11 mouse cellular contexts compared by ENCODE assay signal in genomic region chr13:48663211-48663987, GRCm38 (mm10). TPM values are rescaled to one million over a fixed set of nuclear protein-coding genes. Genes with fewer than 3 reads are reported as not detected.
DNase-seq lines count a peak whose midpoint lies in the region; ATAC-seq and TF ChIP-seq lines count a peak whose summit lies in the region.
"Had no signal": no experiment of that assay in that cellular context is flagged by ENCODE, and none has a peak within 500 bp of the region (broad histone marks: within the 10 kb centered on the region; RNA-seq: fewer than 3 reads in every experiment).

No protein-coding gene starts in this region.

- intact Hi-C loops in heart, postnatal 14 days (cut with DNase I) = no loop called here

- peak overlapping the region; percentile 56 for H3K4me3 ChIP-seq in heart, embryonic 13.5 days
- H3K4me3 ChIP-seq in ES-E14 (ENCODE audit: insufficient read depth in 1 of 2, low read depth in 1 of 2, low read length in 2 of 2, poor library complexity in 1 of 2, severe bottlenecking in 1 of 2) = peak overlapping the region; percentile 20 to 60; a peak in 3 of 4 replicates
- H3K4me3 ChIP-seq in forebrain, postnatal 0 days (ENCODE audit: low read depth, low read length) = peak overlapping the region; percentile 30
- H3K4me3 ChIP-seq in liver, postnatal 0 days (ENCODE audit: low read depth, low read length) = peak overlapping the region; percentile 15; the same call in 1 of the 2 replicates

- H3K4me2 ChIP-seq in heart, embryonic 13.5 days = peak overlapping the region; percentile 83
- peak overlapping the region; percentile 53 for H3K4me2 ChIP-seq in forebrain, postnatal 0 days (ENCODE audit: low read depth)
- H3K4me2 ChIP-seq in liver, postnatal 0 days (ENCODE audit: low read depth, low read length) = peak overlapping the region; percentile 45

- no peak overlapping the region for H3K27ac ChIP-seq in heart, embryonic 13.5 days (replicated peaks)
- H3K27ac ChIP-seq in ES-E14 (ENCODE audit: insufficient read depth, low read depth, low read length, poor library complexity, severe bottlenecking) = no peak overlapping the region
- no peak overlapping the region for H3K27ac ChIP-seq in forebrain, postnatal 0 days (ENCODE audit: low read depth, low read length)
- H3K27ac ChIP-seq in liver, postnatal 0 days (ENCODE audit: low read depth) = no peak overlapping the region

- TF ChIP-seq CTCF in forebrain, postnatal 0 days (IDR thresholded peaks at IDR 0.05; ENCODE audit: low read depth) = no peak
- no peak for TF ChIP-seq CTCF in liver, postnatal 0 days (IDR thresholded peaks at IDR 0.05; ENCODE audit: low read depth)

- in situ Hi-C loops in ES-E14 (cut with MboI; ENCODE audit: low sequenced_read_pairs in 2 of 2, unreplicated experiment in 2 of 2) = loop anchor here in 1 of 2 experiments (25.0 kb wide), 2 partner anchors 349 to 499 kb away; no protein-coding TSS in a partner anchor

- peak overlapping the region; percentile 73 for H3K9ac ChIP-seq in heart, embryonic 13.5 days
- H3K9ac ChIP-seq in ES-E14 (ENCODE audit: insufficient read depth, low read depth, low read length, poor library complexity, severe bottlenecking) = no peak overlapping the region
- H3K9ac ChIP-seq in forebrain, postnatal 0 days = no peak overlapping the region
- no peak overlapping the region for H3K9ac ChIP-seq in liver, postnatal 0 days (replicated peaks)

- no peaks in the 10 kb centered on the region for H3K9me3 ChIP-seq in heart, embryonic 13.5 days
- no peaks in the 10 kb centered on the region for H3K9me3 ChIP-seq in ES-E14 (ENCODE audit: control insufficient read depth, insufficient read depth, low read depth, low read length)
- H3K9me3 ChIP-seq in forebrain, postnatal 0 days (ENCODE audit: low read length) = no peaks in the 10 kb centered on the region
- no peaks in the 10 kb centered on the region for H3K9me3 ChIP-seq in liver, postnatal 0 days (ENCODE audit: low read length)

- no peaks in the 10 kb centered on the region for H3K36me3 ChIP-seq in heart, embryonic 13.5 days
- H3K36me3 ChIP-seq in ES-E14 (ENCODE audit: control insufficient read depth, insufficient read depth, low read length, poor library complexity, severe bottlenecking) = no peaks in the 10 kb centered on the region
- H3K36me3 ChIP-seq in forebrain, postnatal 0 days (ENCODE audit: insufficient read depth) = no peaks in the 10 kb centered on the region
- H3K36me3 ChIP-seq in liver, postnatal 0 days (replicated peaks; ENCODE audit: insufficient read depth, low read length) = no peaks in the 10 kb centered on the region

- TF ChIP-seq EP300 in liver, postnatal 0 days (IDR thresholded peaks at IDR 0.05; ENCODE audit: low read depth) = no peak

- peaks cover 42% of the 10 kb centered on the region for H3K4me1 ChIP-seq in heart, embryonic 13.5 days
- peaks cover 0 to 4% of the 10 kb centered on the region in 2 experiments; a peak in 1 of 4 replicates for H3K4me1 ChIP-seq in ES-E14 (ENCODE audit: control insufficient read depth in 2 of 2, insufficient read depth in 2 of 2, low read length in 2 of 2, poor library complexity in 1 of 2)
- no peaks in the 10 kb centered on the region for H3K4me1 ChIP-seq in forebrain, postnatal 0 days (ENCODE audit: insufficient read depth)
- H3K4me1 ChIP-seq in liver, postnatal 0 days (ENCODE audit: insufficient read depth) = peaks cover 4% of the 10 kb centered on the region

- WGBS in heart, embryonic 13.5 days = 5% methylated on average over 53 of the region's 54 CpGs
- 8% methylated on average over 54 of the region's 54 CpGs for WGBS in forebrain, postnatal 0 days
- WGBS in liver, postnatal 0 days (ENCODE audit: insufficient replicate concordance) = 4% methylated on average over 50 of the region's 54 CpGs

- peaks cover 100% of the 10 kb centered on the region for H3K27me3 ChIP-seq in heart, embryonic 13.5 days (replicated peaks)
- H3K27me3 ChIP-seq in forebrain, postnatal 0 days (ENCODE audit: insufficient read depth, low read length) = peaks cover 76% of the 10 kb centered on the region
- peaks cover 98% of the 10 kb centered on the region for H3K27me3 ChIP-seq in liver, postnatal 0 days (ENCODE audit: insufficient read depth, low read length)

- no peak for DNase-seq in heart, postnatal 14 days
- DNase-seq in ES-E14 (ENCODE audit: low read depth, low spot score) = no peak
- peak; percentile 34 for DNase-seq in forebrain, postnatal 0 days
- DNase-seq in liver, postnatal 0 days = no peak
- DNase-seq in layer of hippocampus, postnatal 25 days (ENCODE audit: extremely low spot score in 1 of 2, low spot score in 1 of 2) = no peak
- DNase-seq in spleen, postnatal 10 days (ENCODE audit: low spot score in 2 of 2) = no peak

- ATAC-seq in heart, embryonic 13.5 days (ENCODE audit: extremely low read depth, insufficient number of reproducible peaks, low FRiP score, low TSS enrichment) = no peak
- no peak for ATAC-seq in forebrain, postnatal 0 days
- ATAC-seq in liver, postnatal 0 days = no peak
- ATAC-seq in megakaryocyte progenitor cell, adult 5-6 weeks (replicated peaks; ENCODE audit: poor library complexity) = no peak

TF ChIP-seq in ES-E14, 5 proteins besides CTCF, POLR2A, EP300 and RAD21:
- TF ChIP-seq HCFC1 (IDR thresholded peaks at IDR 0.05; ENCODE audit: borderline replicate concordance, insufficient read depth, low read length) = no peak
- TF ChIP-seq CHD2 (IDR thresholded peaks at IDR 0.05; ENCODE audit: low read depth, low read length) = no peak
- no peak for TF ChIP-seq MAFK (IDR thresholded peaks at IDR 0.05; ENCODE audit: insufficient read depth, low read depth, low read length)
- TF ChIP-seq ZNF384 (IDR thresholded peaks at IDR 0.05; ENCODE audit: low read depth, low read length) = no peak
- no peak for TF ChIP-seq ZC3H11A (IDR thresholded peaks at IDR 0.05; ENCODE audit: borderline replicate concordance, low read depth, low read length)

RNA-seq across cellular contexts. Expression of gene Barx1, which starts 0.6 kb away (rescaled TPM):
- 0.44 and 1.5 TPM in 2 replicates for polyA plus RNA-seq in heart, embryonic 13.5 days (2015; fragmentation: Nextera tagmentation; extraction: Ambion mirVana)
- total RNA-seq in heart, postnatal 14 days (2021) = not detected
- total RNA-seq in ES-E14 (2012; rRNA removed) = 1.6 and 2.4 TPM in 2 replicates
- total RNA-seq in forebrain, postnatal 0 days (2014; rRNA removed) = not detected in 2 replicates
- polyA plus RNA-seq in forebrain, postnatal 0 days (2015; fragmentation: Nextera tagmentation; extraction: Ambion mirVana) = not detected in 2 replicates
- 0.25 and 0.37 TPM in 2 replicates for polyA plus RNA-seq in liver, postnatal 0 days (2015; fragmentation: Nextera tagmentation; extraction: Ambion mirVana)
- total RNA-seq in megakaryocyte progenitor cell, adult 5-6 weeks (2015) = not detected in 2 replicates
- not detected in 2 replicates for total RNA-seq in megakaryocyte progenitor cell, adult 5-6 weeks (2017)
- total RNA-seq in layer of hippocampus, postnatal 25 days (2021) = not detected
- total RNA-seq: neutrophil, adult 5-6 weeks had no signal
- polyA plus RNA-seq: C2C12; large intestine, adult 2 months had no signal

RNA-seq across cellular contexts. Expression of gene Ptpdc1, which starts 37.9 kb away (rescaled TPM):
- polyA plus RNA-seq in heart, embryonic 13.5 days (2015; fragmentation: Nextera tagmentation; extraction: Ambion mirVana) = 4.6 and 6.6 TPM in 2 replicates
- 1 to 10 TPM; 5.7 to 6.3 TPM for total RNA-seq in heart, postnatal 14 days (2021)
- 5.2 and 6.4 TPM in 2 replicates for total RNA-seq in ES-E14 (2012; rRNA removed)
- total RNA-seq in forebrain, postnatal 0 days (2014; rRNA removed) = 19.5 and 36.4 TPM in 2 replicates
- 8.5 and 12.4 TPM in 2 replicates for polyA plus RNA-seq in forebrain, postnatal 0 days (2015; fragmentation: Nextera tagmentation; extraction: Ambion mirVana)
- polyA plus RNA-seq in liver, postnatal 0 days (2015; fragmentation: Nextera tagmentation; extraction: Ambion mirVana) = 0.56 and 0.58 TPM in 2 replicates
- total RNA-seq in megakaryocyte progenitor cell, adult 5-6 weeks (2015) = 3.3 and 4.4 TPM in 2 replicates
- total RNA-seq in megakaryocyte progenitor cell, adult 5-6 weeks (2017) = 1.8 and 3.4 TPM in 2 replicates
- 10 to 100 TPM; 40.2 to 44.1 TPM for total RNA-seq in layer of hippocampus, postnatal 25 days (2021)
